Mouse (Mus musculus): ENCODE results near the gene AW146154. TPM values are rescaled to one million over a fixed set of nuclear protein-coding genes. Genes with fewer than 3 reads are reported as not detected.
"Not testable (repeated sequence)": the region's sequence is repeated elsewhere in the genome, so short reads cannot be mapped to it uniquely, and the experiment has no call there.

AW146154 gene
- 1 to 10 TPM; 3.9 TPM for total RNA-seq (2021)
- long read RNA-seq, experiment 1, partial matches to known transcripts = 0 of 4 reads
- long read RNA-seq, experiment 1, other reads (novel, unspliced or antisense) = 2 of 4 reads
- long read RNA-seq, experiment 2, partial matches to known transcripts = 0 of 4 reads
- long read RNA-seq, experiment 2, other reads (novel, unspliced or antisense) = 3 of 4 reads

- DNase-seq = peak; percentile 97
These were observed at the start of gene AW146154, which contains the start of gene Gm20449 for GRCm38 (mm10) chr7:41499389-41500049. AW146154 (minus strand) TSS chr7:41499890. Gm20449 (minus strand) TSS chr7:41499417.

- DNase-seq = no peak
These were observed 13.0 kb upstream of the AW146154 start for GRCm38 (mm10) chr7:41512672-41513071.

- no peak for DNase-seq
These were observed 12.5 kb upstream of the AW146154 start for GRCm38 (mm10) chr7:41512207-41512606.

- no peak for DNase-seq
These were observed 2.7 kb upstream of the AW146154 start for GRCm38 (mm10) chr7:41502402-41502801.

GRCm38 (mm10) chr7:41500151-41500934 is 653 bp upstream of the AW146154 start:
- peak; percentile 30 for DNase-seq

- not testable (repeated sequence) for DNase-seq
These were observed 687 bp downstream of the AW146154 start for GRCm38 (mm10) chr7:41499018-41499388.

- DNase-seq = not testable (repeated sequence)
These were observed 1.2 kb downstream of the AW146154 start for GRCm38 (mm10) chr7:41498464-41498863.

GRCm38 (mm10) chr7:41497871-41498270 is 1.8 kb downstream of the AW146154 start:
- no peak for DNase-seq

GRCm38 (mm10) chr7:41451864-41452263 is 47.8 kb downstream of the AW146154 start:
- no peak for DNase-seq

GRCm38 (mm10) chr7:41448596-41448995 is 51.1 kb downstream of the AW146154 start, which contains the start of gene Vmn2r57:
Vmn2r57 (minus strand) TSS chr7:41448696.
- DNase-seq = not testable (repeated sequence)

Other genes starting within 250 kb of the AW146154 start
- 10 to 100 TPM; 10.0 to 10.9 TPM for gene AI987944, start 106.5 kb downstream of the AW146154 start, total RNA-seq (2021)
- under 1 TPM; 0.08 to 0.11 TPM for gene Vmn2r57, start 51.2 kb downstream of the AW146154 start, total RNA-seq (2021)
- gene Gm20449, start 473 bp downstream of the AW146154 start, total RNA-seq (2021) = not detected
- not detected for gene Gm6871, start 73.8 kb upstream of the AW146154 start, total RNA-seq (2021)
- 10 to 100 TPM in 1 of 2 experiments, 1 to 10 TPM in 1; 8.7 to 10.2 TPM for gene 2610021A01Rik, start 99.3 kb upstream of the AW146154 start, total RNA-seq (2021)
- 1 to 10 TPM; 6.5 to 6.9 TPM for gene Zfp788, start 133.3 kb upstream of the AW146154 start, total RNA-seq (2021)